Mouse (Mus musculus) R1 (cell line): ENCODE data around the gene Olfr1358.

Experiments
- DNase-seq: peaks from one replicate; pipeline ENCODE4 v3.0.0-alpha.2; 2018; ENCODE audit warnings: low read depth, low spot score

Gene Olfr1358

GRCm38 (mm10) chr10:78569686-78570085 lies 52.5 kb downstream of the Olfr1358 start:
- no peak for DNase-seq
